Mouse (Mus musculus) heart, postnatal 0 days (tissue): ENCODE measurements around the gene Coasy.

Experiments
- CTCF ChIP-seq: IDR thresholded peaks from 2 replicates; pipeline ENCODE4 v1.5.1; 2016; ENCODE audit warnings: antibody characterized with exemption, control low read depth, low read depth
- EP300 ChIP-seq: IDR thresholded peaks from 2 replicates; pipeline ENCODE4 v1.6.1; 2016; ENCODE audit warnings: antibody characterized with exemption, low read depth

DNA sequence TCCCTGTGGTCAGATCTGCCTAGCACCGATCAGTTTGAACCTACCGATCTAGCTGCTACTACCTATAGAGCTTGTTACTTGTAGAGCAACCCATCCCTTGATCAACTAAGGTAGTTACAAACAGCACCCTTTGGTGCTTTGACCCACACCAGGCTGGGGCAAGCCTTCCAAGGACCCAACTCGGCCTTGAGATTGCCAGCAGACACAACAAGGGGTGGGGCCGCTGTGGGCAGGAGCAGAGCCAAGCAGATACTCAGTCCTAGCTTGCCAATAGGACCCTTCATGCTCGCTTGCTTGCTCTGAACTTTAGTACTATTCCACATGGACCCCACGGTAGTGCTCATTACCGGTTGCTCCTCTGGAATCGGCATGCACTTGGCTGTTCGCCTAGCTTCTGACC lies 4.2 kb upstream of the Coasy start, which contains the start of gene Hsd17b1:
- TF ChIP-seq CTCF (no peak), EP300 (no peak)
